Mouse (Mus musculus) mouse trophoblast stem cell (cell line): Measurements from ENCODE around the gene Fance.
"Not testable (repeated sequence)": the region's sequence is repeated elsewhere in the genome, so short reads cannot be mapped to it uniquely, and the experiment has no call there.

ENCODE experiments used
- in situ Hi-C, 2 experiments: fragments of 300-500 bp; cut with MseI, MboI; formaldehyde crosslinking; loops; 2 replicates in 1 of 2; 3 replicates in 1 of 2; pipeline ENCODE4 v1.15.1; 2025

Gene Fance

DNA sequence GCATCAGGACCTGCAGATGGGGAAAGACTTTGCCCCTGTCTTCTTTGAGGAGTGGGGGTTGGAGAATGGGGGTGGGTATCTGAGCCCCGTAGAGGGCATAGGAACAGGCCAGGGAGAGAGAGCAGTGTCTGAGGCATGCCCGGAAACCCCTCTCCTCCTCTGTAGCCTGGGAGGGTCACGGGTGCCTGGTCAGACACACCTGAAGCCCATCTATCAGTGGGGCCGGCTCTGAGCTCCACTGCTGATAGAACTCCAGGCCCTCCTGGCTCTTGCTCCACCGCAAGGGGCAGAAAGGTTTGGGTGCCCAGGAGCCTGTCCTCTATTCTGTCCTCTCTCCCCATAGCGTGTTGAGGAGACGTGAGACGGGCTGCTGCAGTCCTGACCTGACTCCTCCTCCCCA, 12.4 kb downstream of the Fance start:
- in situ Hi-C loops: no loop called here

- in situ Hi-C loops: no loop called here
These were observed 13.6 kb downstream of the Fance start for GRCm38 (mm10) chr17:28326951-28327350.

- in situ Hi-C loops: no loop called here
These were observed 14.5 kb downstream of the Fance start for GRCm38 (mm10) chr17:28327673-28328325.

DNA sequence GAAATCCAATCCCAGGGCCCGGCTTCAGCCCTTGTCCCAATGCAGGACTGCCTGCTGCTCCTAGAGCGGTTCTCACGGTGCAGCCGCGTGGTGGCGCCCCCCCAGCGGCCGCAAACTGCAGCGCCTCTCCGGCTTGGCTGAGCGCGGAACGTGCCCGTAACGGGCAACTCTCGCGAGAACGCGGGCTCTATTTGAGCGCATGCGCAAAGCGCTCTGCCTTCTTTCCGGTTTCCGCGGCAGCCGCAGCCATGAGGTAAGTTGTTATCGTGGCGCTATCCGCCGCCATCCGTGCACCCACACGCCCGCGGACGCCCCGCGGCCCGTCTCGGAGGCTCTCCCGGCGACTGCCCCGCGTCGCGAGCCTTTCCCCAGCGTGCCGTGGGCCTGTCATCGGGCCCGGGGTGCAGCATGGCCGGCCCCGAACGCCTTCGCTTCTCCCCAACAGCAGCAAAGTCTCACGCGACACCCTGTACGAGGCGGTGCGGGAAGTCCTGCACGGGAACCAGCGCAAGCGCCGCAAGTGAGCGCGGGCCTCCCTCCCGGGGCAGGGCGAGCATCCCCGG, 15.1 kb downstream of the Fance start, which contains the start of gene Rpl10a:
TSS of gene Rpl10a (plus strand) at position 106 of the 563 bp plus-strand sequence.
- in situ Hi-C loops: no loop called here

- in situ Hi-C loops: no loop called here
These were observed 15.6 kb downstream of the Fance start for GRCm38 (mm10) chr17:28328946-28329345.

- in situ Hi-C loops: no loop called here
These were observed 16.3 kb downstream of the Fance start for GRCm38 (mm10) chr17:28329503-28330231.

- in situ Hi-C loops: no loop called here
These were observed 16.9 kb downstream of the Fance start for GRCm38 (mm10) chr17:28330232-28330546.

DNA sequence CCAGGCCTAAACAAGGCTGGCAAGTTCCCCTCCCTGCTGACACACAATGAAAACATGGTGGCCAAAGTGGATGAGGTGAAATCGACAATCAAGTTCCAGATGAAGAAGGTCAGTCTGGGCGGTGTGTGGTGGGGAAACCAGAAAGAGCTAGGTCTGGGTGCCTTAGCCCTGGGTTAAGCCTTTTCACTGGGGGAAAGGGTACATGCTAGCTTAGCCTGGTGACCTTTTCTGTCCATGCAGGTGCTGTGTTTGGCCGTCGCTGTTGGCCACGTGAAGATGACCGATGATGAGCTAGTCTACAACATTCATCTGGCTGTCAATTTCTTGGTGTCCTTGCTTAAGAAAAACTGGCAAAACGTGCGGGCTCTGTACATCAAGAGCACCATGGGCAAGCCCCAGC, 17.3 kb downstream of the Fance start:
- in situ Hi-C loops: not testable (repeated sequence)

- in situ Hi-C loops: no loop called here
These were observed 18.2 kb downstream of the Fance start for GRCm38 (mm10) chr17:28331241-28332112.

DNA sequence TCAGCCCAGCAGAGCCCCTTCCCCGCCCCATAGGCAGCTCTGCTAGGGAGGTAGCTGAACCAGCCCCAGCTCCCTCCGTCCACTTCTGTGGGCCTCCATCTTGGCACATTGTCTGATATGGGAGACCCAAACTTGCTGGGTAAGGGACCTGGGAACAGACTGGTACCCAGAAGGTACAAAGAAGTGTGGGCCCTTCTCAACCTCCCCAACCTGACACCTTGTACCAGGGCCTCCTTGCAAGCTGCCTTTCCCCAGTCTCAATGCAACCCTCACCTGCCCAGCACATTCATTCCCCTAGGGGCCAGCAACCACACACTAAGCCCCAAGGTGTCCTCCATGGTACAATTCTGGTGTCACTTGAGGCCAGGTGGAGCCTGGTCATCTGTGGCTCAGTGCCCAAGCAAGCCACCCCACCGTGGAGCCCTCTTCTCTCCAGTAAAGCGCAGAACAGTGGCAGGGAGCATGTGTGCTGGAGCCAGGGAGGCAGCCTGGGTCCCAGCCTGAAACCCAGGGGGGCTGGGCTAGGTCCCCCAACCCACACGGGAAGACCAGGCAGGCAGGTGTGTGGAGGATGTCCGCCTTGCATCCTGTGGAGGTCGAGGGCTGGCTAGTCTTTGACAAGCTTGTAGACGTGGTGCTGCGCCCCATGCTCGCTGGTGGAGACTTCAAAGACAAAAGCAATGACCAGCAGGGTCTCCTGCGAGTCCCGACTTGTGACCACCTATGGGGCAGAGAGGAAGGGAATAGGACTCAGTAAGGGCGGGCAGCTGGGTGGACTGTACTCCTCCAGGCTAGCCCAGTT, 19.0 kb downstream of the Fance start:
- in situ Hi-C loops: no loop called here

DNA sequence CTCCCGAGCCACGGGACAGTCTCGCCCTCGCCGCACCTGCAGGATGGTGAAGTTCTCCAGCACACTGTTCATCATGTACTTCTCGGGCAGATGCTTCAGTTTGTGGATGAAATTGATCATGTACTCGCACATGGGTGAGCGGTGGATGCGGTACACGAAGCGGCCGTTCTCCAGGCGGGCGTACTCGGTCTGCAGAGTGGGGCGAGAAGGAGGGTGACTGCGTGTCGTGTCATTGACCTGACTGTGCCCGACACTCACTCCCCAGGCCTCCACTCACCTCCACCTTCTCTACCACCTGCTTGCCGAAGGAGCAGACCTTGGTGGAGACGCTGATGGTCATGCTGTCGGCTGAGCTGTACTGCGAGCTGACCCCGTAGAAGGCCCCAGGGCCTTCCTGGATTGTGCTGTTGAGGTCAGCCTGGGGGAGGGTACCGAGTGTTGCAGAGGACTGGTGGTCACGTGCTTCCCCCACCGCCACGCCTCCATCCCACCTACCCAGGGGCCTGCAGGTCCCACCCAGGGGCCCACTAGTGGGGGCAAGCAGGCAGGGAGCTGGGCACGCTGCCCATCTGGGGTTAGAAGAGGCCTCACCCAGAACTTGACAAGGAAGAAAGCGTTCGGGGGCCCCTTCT, 19.7 kb downstream of the Fance start:
- in situ Hi-C loops: no loop called here

DNA sequence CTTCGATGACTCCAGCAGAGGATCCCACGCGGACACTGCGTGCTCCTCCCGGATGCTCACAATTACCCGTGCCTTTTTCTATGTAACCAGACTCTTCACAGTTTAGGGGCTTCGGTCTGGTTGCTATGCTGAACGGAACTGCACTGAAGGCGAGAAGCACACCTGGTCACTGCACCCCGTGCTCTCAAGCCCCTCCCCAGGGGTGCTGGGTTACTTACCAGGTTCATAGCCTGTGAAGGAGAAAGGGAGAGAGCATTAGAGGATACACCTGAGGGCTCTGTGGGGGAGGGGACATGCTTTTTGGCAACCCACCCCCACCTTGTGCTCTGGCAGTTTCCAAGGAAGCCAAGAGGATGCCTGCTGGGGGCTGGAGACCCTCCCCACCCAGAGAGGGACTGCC, 21.9 kb downstream of the Fance start:
- in situ Hi-C loops: no loop called here

GRCm38 (mm10) chr17:28337547-28337946, 24.2 kb downstream of the Fance start:
- in situ Hi-C loops: no loop called here

DNA sequence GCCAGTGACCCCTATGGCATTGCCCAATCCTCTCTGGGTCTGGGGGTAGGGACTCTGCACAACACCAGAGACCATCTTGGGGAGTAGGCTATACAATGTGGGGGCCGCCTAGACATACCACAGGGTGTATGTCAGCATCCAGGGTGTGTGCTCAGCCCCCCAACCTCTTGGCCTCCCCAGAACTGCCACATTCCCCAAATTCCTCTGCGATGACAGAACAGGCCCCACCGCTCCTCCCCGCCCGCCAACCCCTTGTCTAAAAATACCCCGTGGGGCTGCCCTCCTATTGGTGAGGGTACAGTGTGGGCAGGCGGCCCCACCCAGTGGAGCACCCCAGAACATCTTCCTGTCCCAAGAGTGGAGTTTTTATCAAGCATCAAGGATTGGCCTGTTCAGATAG, 27.3 kb downstream of the Fance start:
- in situ Hi-C loops: no loop called here

DNA sequence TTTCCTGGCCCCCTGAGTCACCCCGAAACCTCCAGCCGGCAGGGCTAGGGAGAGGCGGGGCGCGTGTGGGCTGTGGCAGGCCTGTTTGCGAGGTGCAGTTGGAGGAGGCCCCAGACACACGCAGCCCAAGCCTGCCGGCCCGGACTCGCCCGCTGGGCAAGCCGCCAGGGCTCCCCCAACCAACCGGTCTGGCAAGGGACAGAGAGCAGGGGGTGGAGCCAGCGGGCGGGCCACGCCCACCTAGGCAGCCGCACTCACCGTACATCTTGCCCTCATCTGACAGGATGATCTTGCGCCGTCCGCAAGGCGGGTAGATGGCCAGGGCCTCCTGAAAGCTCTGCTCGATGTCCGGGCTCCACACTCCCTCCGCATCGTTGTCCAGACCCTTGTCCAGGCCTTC, 27.8 kb downstream of the Fance start:
- in situ Hi-C loops: no loop called here

GRCm38 (mm10) chr17:28344050-28344607, 30.8 kb downstream of the Fance start:
- in situ Hi-C loops: no loop called here

DNA sequence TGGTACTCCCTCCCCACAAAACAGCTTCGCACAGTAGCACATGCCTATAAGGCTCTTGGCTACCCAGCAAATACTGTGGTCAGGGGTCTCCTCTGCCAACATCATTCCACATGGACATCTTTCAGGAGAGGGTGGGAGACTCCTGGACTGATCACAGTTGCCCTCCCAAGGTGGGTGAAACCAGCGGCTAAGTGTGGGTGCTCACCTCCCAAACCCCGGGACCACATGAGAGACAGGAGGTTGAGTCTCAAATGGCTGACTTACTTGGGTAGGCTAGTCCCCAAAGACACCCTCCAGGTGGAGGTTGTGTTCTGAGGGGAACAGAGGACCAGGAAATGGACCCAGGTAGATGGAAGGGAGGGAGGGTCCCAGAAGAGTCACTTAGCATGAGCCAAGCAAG, 31.4 kb downstream of the Fance start:
- in situ Hi-C loops: no loop called here

- in situ Hi-C loops: no loop called here
These were observed 32.0 kb downstream of the Fance start for GRCm38 (mm10) chr17:28345271-28345721.

GRCm38 (mm10) chr17:28345882-28346281, 32.6 kb downstream of the Fance start:
- in situ Hi-C loops: no loop called here

- in situ Hi-C loops: no loop called here
These were observed 34.0 kb downstream of the Fance start for GRCm38 (mm10) chr17:28347327-28347726.
